Mouse (Mus musculus) lung, embryonic 15.5 days (tissue): Measurements from ENCODE around the gene Fkbp11. TPM values are rescaled to one million over a fixed set of nuclear protein-coding genes. Genes with fewer than 3 reads are reported as not detected.
"Not testable (repeated sequence)": the region's sequence is repeated elsewhere in the genome, so short reads cannot be mapped to it uniquely, and the experiment has no call there.

Experiments
- ATAC-seq: fragments of 200-750 bp; cut with Nextera tagmentation; 2 replicates; pipeline ENCODE4 v1.8.0; 2017; ENCODE audit warnings: moderate number of reproducible peaks, borderline replicate concordance; ENCODE audit not compliant: low FRiP score, low TSS enrichment; ENCODE audit errors: extremely low read depth
- H3K27ac ChIP-seq: fragments of 300-500 bp; sonication (generic); 2 replicates; pipeline ENCODE4 v1.5.1; 2015; ENCODE audit warnings: moderate library complexity, mild to moderate bottlenecking, inconsistent platforms
- H3K27me3 ChIP-seq: fragments of 300-500 bp; sonication (generic); 2 replicates; pipeline ENCODE4 v1.6.1; 2015; ENCODE audit warnings: inconsistent platforms
- H3K36me3 ChIP-seq: fragments of 300-500 bp; sonication (generic); 2 replicates; pipeline ENCODE4 v1.6.1; 2015; ENCODE audit warnings: inconsistent platforms
- H3K4me1 ChIP-seq: fragments of 300-500 bp; sonication (generic); 2 replicates; pipeline ENCODE4 v1.6.1; 2015; ENCODE audit warnings: inconsistent platforms
- H3K4me2 ChIP-seq: fragments of 300-500 bp; sonication (generic); 2 replicates; pipeline ENCODE4 v1.6.1; 2015; ENCODE audit warnings: inconsistent platforms, mild to moderate bottlenecking, moderate library complexity
- H3K4me3 ChIP-seq: fragments of 300-500 bp; sonication (generic); 2 replicates; pipeline ENCODE4 v1.5.1; 2015; ENCODE audit warnings: mild to moderate bottlenecking, inconsistent platforms
- H3K9ac ChIP-seq: fragments of 300-500 bp; sonication (generic); 2 replicates; pipeline ENCODE4 v1.6.1; 2015; ENCODE audit warnings: inconsistent platforms
- H3K9me3 ChIP-seq: fragments of 300-500 bp; sonication (generic); 2 replicates; pipeline ENCODE4 v1.6.1; 2016; ENCODE audit warnings: inconsistent platforms
- WGBS: fragments of 180-500 bp; shearing (Covaris S2); methylation state at CpG from one replicate; pipeline ENCODE4 v1.1.7; 2015; 5-methylcytosine and 5-hydroxymethylcytosine counted together
- polyA plus RNA-seq: library from polyadenylated mRNA; unstranded; fragments of >200 nt; fragmentation: Nextera tagmentation; extraction: Ambion mirVana; gene quantifications from 2 replicates; pipeline ENCODE4 v1.2.1, GENCODE M21; 2015

The Fkbp11 gene
- polyA plus RNA-seq, 1 experiment from 2014 or later: 30.0 TPM

DNA sequence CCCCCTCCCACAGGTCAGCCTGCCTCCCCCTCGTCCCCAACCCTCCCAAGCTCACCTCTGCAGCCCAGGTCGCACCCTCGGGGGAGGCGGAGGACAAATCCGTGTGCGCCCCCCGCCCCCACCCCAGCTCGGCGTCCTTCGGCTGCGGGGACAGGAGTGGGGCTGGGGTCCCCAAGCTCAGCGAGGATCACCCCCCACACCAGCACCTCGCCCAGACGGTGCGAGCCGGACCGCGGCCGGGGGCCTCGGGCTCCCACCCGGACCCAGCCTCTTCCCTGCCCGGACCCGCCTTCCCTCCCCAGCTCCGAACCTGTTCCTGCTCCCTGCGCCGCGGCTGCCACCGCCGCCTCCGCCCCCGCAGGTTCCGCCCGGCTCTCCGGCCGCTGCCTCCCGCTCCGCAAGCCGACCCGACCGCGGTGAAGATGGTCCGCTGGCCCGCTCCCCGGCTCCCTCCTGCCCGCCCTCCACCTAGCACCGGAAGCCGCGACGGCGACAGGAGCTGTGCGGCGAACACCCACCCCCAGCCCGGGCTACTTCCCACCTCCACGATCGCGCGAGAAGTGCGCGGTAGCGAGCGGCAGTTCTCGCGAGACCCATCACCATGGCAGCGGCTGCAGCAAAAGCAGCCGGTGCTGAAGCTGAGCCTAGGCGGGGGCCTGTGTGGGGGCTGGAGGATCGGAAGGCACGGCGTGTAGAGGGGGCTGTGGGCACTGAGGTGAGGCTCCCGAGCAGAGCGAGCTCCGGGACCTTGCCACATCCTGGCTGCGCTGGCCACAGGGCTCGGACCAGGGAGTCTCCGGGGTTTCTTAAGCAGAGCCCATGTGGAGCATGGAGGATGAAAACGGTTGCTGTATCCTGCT, 34.9 kb upstream of the Fkbp11 start, which contains the start of gene Arf3:
Arf3 (minus strand) TSS at position 545 of the 860 bp plus-strand sequence.
- Histone ChIP-seq H3K4me3 (peak within 1 kb of the TSS; percentile 99), H3K9me3 (no peaks in the 10 kb centered on the region), H3K4me1 (peaks cover 16% of the 10 kb centered on the region), H3K27me3 (peaks cover 3% of the 10 kb centered on the region; the same call in 1 of the 2 replicates), H3K9ac (peak within 1 kb of the TSS; percentile 90), H3K36me3 (peaks cover 10% of the 10 kb centered on the region; the same call in 1 of the 2 replicates), H3K4me2 (peak within 1 kb of the TSS; percentile 86), H3K27ac (peak within 1 kb of the TSS; percentile 82)
- ATAC-seq: peak; percentile 94
- WGBS: under 1% methylated on average over 69 of the region's 76 CpGs

DNA sequence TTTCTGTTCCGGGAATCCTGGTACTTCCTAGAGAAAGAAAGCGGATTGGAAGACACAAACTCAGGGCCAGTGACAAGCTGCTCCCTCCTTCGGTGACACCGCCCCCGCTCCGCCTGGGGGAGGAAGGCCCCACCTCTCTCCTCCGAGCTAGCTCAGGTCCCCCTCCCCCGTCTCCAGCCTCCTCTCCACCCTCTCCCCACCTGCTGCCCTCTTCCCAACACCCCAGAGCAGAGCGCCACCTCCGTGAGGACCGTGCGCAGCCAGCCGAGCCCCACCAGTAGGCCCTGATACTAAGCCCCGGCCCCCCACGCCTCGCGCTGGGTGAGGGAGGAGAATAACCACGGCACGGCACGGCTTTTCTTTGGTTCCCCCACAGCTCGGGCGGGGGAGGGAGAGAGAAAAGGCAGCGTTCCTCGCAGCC, 34.2 kb upstream of the Fkbp11 start:
- H3K4me2 ChIP-seq: peak overlapping the region; percentile 86
- peaks cover 10% of the 10 kb centered on the region; the same call in 1 of the 2 replicates for H3K36me3 ChIP-seq
- H3K4me3 ChIP-seq: peak overlapping the region; percentile 99
- peaks cover 16% of the 10 kb centered on the region for H3K4me1 ChIP-seq
- WGBS: under 1% methylated on average over 20 of the region's 24 CpGs
- H3K27ac ChIP-seq: peak overlapping the region; percentile 82
- H3K9me3 ChIP-seq: no peaks in the 10 kb centered on the region
- ATAC-seq: peak; percentile 73
- H3K9ac ChIP-seq: peak overlapping the region; percentile 90
- H3K27me3 ChIP-seq: peaks cover 3% of the 10 kb centered on the region; the same call in 1 of the 2 replicates

DNA sequence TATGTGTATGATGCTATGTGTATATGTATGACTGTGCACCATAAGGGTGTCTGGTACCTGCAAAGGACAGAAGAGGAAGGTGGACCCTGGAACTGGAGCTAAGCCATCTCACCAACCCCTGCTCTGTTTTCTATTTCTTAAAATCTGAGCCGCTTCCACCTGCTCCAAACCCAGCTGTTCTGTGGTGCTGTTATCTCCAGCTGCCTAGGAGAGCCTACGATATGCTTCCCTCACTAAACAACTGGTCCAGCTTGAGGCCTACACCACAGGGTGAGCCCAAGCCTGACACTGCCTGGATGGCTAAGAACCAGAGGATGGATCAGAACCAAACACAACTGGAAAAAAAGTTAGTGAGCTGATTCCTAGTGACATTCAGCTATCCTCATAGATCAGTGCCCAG, 26.1 kb upstream of the Fkbp11 start:
- no peaks in the 10 kb centered on the region for H3K4me1 ChIP-seq
- no peak overlapping the region for H3K4me2 ChIP-seq
- no peaks in the 10 kb centered on the region for H3K9me3 ChIP-seq
- 82% methylated on average over 2 of the region's 2 CpGs for WGBS
- H3K9ac ChIP-seq: no peak overlapping the region
- H3K27me3 ChIP-seq: no peaks in the 10 kb centered on the region
- no peak overlapping the region for H3K27ac ChIP-seq
- H3K4me3 ChIP-seq: no peak overlapping the region
- H3K36me3 ChIP-seq: peaks cover 2% of the 10 kb centered on the region; the same call in 1 of the 2 replicates
- no peak for ATAC-seq

DNA sequence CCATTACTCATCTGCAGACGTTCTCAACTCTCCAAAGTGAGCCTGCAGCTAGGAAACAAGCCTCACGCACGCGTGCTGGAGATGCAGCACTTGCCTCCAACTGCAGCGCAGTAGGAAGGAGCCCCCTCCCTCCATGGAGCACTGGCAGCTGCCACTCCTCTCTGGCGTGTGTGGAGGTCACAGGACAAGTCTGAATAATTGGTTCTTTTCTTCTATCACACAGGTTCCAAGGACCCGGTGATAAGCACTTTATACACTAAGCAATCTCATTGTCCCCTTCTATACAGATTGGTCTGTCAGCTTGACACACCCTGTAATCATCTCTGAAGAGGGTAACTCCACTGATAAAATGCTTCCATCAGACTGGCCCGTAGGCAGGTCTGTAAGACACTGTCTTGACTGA, 25.0 kb upstream of the Fkbp11 start:
- no peak overlapping the region for H3K4me2 ChIP-seq
- no peak overlapping the region for H3K27ac ChIP-seq
- 64% methylated on average over 8 of the region's 8 CpGs for WGBS
- H3K9ac ChIP-seq: no peak overlapping the region
- H3K4me1 ChIP-seq: no peaks in the 10 kb centered on the region
- H3K4me3 ChIP-seq: no peak overlapping the region
- no peaks in the 10 kb centered on the region for H3K9me3 ChIP-seq
- no peak for ATAC-seq
- peaks cover 2% of the 10 kb centered on the region; the same call in 1 of the 2 replicates for H3K36me3 ChIP-seq
- H3K27me3 ChIP-seq: no peaks in the 10 kb centered on the region

DNA sequence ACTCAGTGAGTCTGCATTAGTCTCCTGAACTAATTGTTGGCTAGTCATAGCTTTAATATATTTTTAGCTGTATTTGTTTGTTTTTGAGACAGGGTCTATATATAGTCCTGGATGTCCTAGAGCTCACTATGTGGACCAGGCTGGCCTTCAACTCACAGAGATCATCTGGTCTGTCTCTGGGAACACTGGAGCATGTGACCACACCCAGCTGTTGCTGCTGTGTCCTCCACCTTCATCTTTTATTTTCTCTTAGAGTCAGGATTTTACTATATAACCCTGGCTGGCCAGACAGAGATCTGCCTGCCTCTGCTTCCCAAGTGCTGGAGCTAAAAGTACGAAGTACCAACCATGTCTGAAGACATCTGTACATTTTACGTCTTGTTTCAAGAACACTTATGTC, 21.1 kb upstream of the Fkbp11 start:
- WGBS: 85% methylated on average over 2 of the region's 2 CpGs
- H3K36me3 ChIP-seq: peaks cover 2% of the 10 kb centered on the region; the same call in 1 of the 2 replicates
- no peak for ATAC-seq
- no peak overlapping the region for H3K4me2 ChIP-seq
- no peaks in the 10 kb centered on the region for H3K9me3 ChIP-seq
- H3K27ac ChIP-seq: no peak overlapping the region
- H3K9ac ChIP-seq: no peak overlapping the region
- H3K4me1 ChIP-seq: peaks cover 13% of the 10 kb centered on the region; the same call in 1 of the 2 replicates
- H3K27me3 ChIP-seq: no peaks in the 10 kb centered on the region
- no peak overlapping the region for H3K4me3 ChIP-seq

DNA sequence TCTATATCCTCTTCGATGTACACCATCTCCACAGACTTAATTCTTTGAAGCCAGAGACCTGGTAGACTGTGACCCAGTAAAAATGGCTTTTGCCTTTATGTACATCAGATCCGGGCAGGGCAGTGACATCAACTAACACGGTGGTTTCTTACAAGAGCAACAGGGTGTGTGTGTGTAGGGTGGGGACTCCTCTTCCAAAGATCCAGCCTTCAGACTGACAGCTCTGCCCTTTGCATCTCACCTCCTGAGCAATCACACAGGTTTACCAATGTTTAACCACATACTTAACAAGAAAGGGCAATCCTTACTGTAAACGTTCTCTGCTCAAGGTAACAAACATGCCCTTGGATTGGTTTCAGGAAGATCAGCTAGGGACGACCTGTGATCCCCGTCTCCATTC, 19.3 kb upstream of the Fkbp11 start:
- no peaks in the 10 kb centered on the region for H3K27me3 ChIP-seq
- no peak overlapping the region for H3K4me2 ChIP-seq
- ATAC-seq: no peak
- peaks cover 23% of the 10 kb centered on the region for H3K4me1 ChIP-seq
- H3K4me3 ChIP-seq: no peak overlapping the region
- 0 out of 2 replicates have a peak, but pooled peaks cover 6% of the 10 kb centered on the region for H3K36me3 ChIP-seq
- H3K9me3 ChIP-seq: no peaks in the 10 kb centered on the region
- H3K27ac ChIP-seq: no peak overlapping the region
- WGBS: 59% methylated on average over 6 of the region's 6 CpGs
- no peak overlapping the region for H3K9ac ChIP-seq

DNA sequence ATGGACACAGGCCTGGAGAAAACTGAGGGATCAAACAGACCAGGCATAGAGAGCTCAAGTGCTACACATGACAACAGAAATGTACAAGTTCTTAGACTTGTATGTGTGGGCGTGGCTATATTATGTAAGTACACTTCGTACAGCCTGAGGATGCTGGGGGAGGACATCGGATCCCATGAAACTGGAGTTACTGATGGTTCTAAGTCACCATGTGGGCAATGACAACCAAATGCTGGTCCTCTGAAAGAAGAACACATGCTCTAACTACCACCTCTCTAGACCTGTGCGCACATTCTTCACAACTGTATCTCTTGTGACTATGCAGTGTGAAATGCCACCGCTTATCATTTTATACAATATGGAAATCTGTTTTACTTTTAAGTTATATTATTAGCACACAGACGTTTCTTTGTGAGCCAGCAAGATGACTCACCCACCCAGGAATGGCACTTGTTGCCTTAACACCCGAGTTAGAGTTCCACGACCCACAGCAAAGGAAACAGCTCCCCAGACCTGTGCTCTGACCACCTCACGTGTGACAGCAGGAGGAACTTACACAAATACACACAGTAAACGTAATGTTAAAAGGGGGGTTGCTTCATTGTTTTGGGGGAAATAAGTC, 18.5 kb upstream of the Fkbp11 start:
- no peaks in the 10 kb centered on the region for H3K27me3 ChIP-seq
- peaks cover 25% of the 10 kb centered on the region for H3K4me1 ChIP-seq
- no peaks in the 10 kb centered on the region for H3K9me3 ChIP-seq
- ATAC-seq: no peak
- no peak overlapping the region for H3K27ac ChIP-seq
- 0 out of 2 replicates have a peak, but pooled peaks cover 7% of the 10 kb centered on the region for H3K36me3 ChIP-seq
- no peak overlapping the region for H3K4me3 ChIP-seq
- H3K9ac ChIP-seq: no peak overlapping the region
- WGBS: 68% methylated on average over 10 of the region's 10 CpGs
- H3K4me2 ChIP-seq: no peak overlapping the region

DNA sequence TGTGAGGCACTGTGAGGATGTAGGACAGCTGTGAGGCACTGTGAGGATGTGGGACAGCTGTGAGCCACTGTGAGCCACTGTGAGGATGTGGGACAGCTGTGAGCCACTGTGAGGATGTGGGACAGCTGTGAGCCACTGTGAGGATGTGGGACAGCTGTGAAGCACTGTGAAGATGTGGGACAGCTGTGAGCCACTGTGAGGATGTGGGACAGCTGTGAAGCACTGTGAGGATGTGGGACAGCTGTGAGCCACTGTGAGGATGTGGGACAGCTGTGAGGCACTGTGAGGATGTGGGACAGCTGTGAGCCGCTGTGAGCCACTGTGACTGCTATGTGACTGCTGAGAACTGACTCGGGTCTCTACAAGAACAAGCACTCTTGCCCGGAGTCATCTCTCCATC, 15.9 kb upstream of the Fkbp11 start:
- H3K4me1 ChIP-seq: peaks cover 25% of the 10 kb centered on the region
- WGBS: 77% methylated on average over 3 of the region's 3 CpGs
- not testable (repeated sequence) for H3K27me3 ChIP-seq, H3K9ac ChIP-seq, H3K9me3 ChIP-seq, H3K4me3 ChIP-seq, H3K4me2 ChIP-seq, ATAC-seq
- peak overlapping the region; percentile 81 for H3K27ac ChIP-seq
- H3K36me3 ChIP-seq: peaks cover 31% of the 10 kb centered on the region

DNA sequence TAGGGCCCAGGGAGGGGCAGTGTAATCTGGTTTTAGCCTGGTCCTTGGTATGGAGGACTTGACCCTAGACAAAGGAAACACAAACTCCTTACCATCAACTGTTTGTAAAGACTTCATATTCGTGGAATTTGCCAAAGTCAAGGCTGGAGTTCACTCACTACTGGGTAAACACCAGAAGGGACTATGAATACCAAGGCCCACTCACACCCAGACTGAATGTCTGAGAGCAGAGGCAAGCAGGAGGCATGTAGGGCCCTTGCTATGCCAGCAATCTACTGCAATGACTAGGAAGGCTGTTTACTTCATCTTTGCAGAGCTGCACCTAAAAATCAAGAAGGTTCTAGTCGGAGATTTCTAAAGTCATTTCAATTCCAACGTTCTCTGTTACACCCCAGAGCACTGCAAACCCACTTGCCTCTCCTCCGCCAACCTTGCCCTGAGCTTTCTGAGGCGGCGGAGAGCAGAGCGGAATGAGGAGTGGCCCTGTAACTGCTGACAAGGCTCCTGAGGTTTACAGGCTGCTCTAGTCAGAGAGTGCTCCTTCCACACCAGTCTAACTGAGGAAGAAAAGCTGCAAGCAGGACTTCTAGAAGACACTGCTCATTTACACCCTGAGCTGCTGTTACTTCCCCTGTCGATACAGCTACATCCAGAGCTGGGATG, 14.9 kb upstream of the Fkbp11 start:
- H3K9ac ChIP-seq: no peak overlapping the region
- no peak for ATAC-seq
- no peaks in the 10 kb centered on the region for H3K27me3 ChIP-seq
- peaks cover 25% of the 10 kb centered on the region for H3K4me1 ChIP-seq
- H3K27ac ChIP-seq: peak overlapping the region; percentile 81
- no peaks in the 10 kb centered on the region for H3K9me3 ChIP-seq
- H3K36me3 ChIP-seq: peaks cover 36% of the 10 kb centered on the region
- WGBS: 63% methylated on average over 8 of the region's 8 CpGs
- no peak overlapping the region for H3K4me3 ChIP-seq
- H3K4me2 ChIP-seq: no peak overlapping the region

DNA sequence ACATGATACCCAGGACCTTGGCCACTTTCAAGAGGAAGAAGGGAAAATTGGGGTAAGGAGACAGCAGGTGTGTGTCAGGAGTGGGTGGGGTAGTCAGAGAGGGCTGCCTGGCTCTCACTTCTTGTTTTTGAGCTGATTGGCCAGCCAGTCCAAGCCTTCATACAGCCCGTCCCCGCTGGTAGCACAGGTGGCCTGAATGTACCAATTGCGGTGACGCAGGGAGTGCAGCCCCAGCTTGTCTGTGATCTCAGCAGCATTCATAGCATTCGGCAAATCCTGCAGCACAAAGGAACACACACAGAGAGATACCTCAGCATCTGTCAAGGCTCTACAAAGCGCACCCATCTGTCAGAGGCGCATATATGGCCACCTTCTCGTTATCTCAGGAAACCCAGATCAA, 12.2 kb upstream of the Fkbp11 start:
- Histone ChIP-seq H3K9ac (no peak overlapping the region), H3K36me3 (peaks cover 55% of the 10 kb centered on the region), H3K4me2 (no peak overlapping the region), H3K4me1 (peaks cover 16% of the 10 kb centered on the region), H3K27me3 (no peaks in the 10 kb centered on the region), H3K9me3 (no peaks in the 10 kb centered on the region), H3K27ac (no peak overlapping the region), H3K4me3 (no peak overlapping the region)
- 87% methylated on average over 8 of the region's 8 CpGs for WGBS
- no peak for ATAC-seq

DNA sequence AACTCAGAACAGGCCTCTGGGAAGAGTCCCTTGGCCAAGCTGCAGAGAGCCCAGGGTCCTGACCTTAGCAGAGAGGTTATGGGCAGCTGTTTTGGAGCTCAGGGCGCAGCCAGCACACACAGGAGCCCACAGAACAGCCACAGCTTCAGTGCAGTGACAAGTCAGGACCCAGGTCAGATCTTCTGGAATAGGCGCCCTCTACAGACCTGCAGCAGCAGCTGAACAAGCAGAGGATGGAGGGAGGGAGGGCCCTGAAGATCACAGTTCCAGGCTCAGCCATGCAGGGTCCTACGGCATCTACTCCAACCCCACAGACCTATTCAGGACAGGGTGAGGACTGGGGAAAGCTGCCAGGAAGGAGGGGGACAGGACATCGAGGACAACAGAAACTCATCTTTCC, 10.8 kb upstream of the Fkbp11 start:
- Histone ChIP-seq H3K27ac (peak overlapping the region; percentile 29; the same call in 1 of the 2 replicates), H3K9me3 (no peaks in the 10 kb centered on the region), H3K27me3 (no peaks in the 10 kb centered on the region), H3K4me1 (peaks cover 12% of the 10 kb centered on the region), H3K4me2 (no peak overlapping the region), H3K36me3 (peaks cover 56% of the 10 kb centered on the region), H3K9ac (no peak overlapping the region), H3K4me3 (no peak overlapping the region)
- no peak for ATAC-seq
- 63% methylated on average over 4 of the region's 4 CpGs for WGBS
